30 mouse cellular contexts compared by ENCODE assay signal in genomic region chr5:120942076-120942475, GRCm38 (mm10). TPM values are rescaled to one million over a fixed set of nuclear protein-coding genes. Genes with fewer than 3 reads are reported as not detected.
DNase-seq lines count a peak whose midpoint lies in the region; ATAC-seq and TF ChIP-seq lines count a peak whose summit lies in the region.
"Had no signal": no experiment of that assay in that cellular context is flagged by ENCODE, and none has a peak within 500 bp of the region (broad histone marks: within the 10 kb centered on the region; RNA-seq: fewer than 3 reads in every experiment).

No protein-coding gene starts in this region.

- no peak overlapping the region for H3K4me3 ChIP-seq in layer of hippocampus, adult 2 months
- no peak overlapping the region for H3K4me3 ChIP-seq in heart, embryonic 11.5 days (ENCODE audit: low read depth, low read length)
- H3K4me3 ChIP-seq: forebrain, embryonic 13.5 days; heart, adult 2 months; heart, embryonic 15.5 days; hindbrain, embryonic 13.5 days; limb, embryonic 13.5 days; liver, embryonic 12.5 days; midbrain, embryonic 10.5 days; myocyte; stomach, embryonic 15.5 days had no signal

- H3K9me3 ChIP-seq in heart, embryonic 11.5 days (replicated peaks; ENCODE audit: control insufficient read depth, low read length), result no peaks in the 10 kb centered on the region
- H3K9me3 ChIP-seq: forebrain, embryonic 13.5 days; heart, embryonic 15.5 days; hindbrain, embryonic 13.5 days; limb, embryonic 13.5 days; liver, embryonic 12.5 days; midbrain, embryonic 10.5 days; stomach, embryonic 15.5 days had no signal

- H3K4me2 ChIP-seq in heart, embryonic 11.5 days, result no peak overlapping the region
- H3K4me2 ChIP-seq: forebrain, embryonic 13.5 days; heart, embryonic 15.5 days; hindbrain, embryonic 13.5 days; limb, embryonic 13.5 days; liver, embryonic 12.5 days; stomach, embryonic 15.5 days had no signal

- DNase-seq in cerebellum, adult 9-11 months, result peak; percentile 56
- no peak for DNase-seq in cerebellum, postnatal 4 days (ENCODE audit: low spot score in 2 of 2)
- DNase-seq in left cerebral cortex, adult 11 months (ENCODE audit: low spot score), result peak; percentile 37
- DNase-seq in left cerebral cortex, postnatal 10 days (ENCODE audit: extremely low spot score in 1 of 2, low spot score in 2 of 2), result no peak
- DNase-seq in Muller cell, postnatal 12 days (ENCODE audit: inconsistent ontology term), result peak; percentile 54
- peak in 1 of 2 experiments; percentile 25 for DNase-seq in layer of hippocampus, adult 2 months (ENCODE audit: low spot score in 2 of 2)
- no peak for DNase-seq in MN1 (ENCODE audit: low spot score)
- DNase-seq: adrenal gland, adult 2 months; gastrocnemius, postnatal 25 days; heart, adult 2 months; heart, postnatal 36 days; kidney, adult 2 months; lung, adult 18-20 months; lung, postnatal 10 days; thymus, adult 18-20 months; thymus, postnatal 4 days had no signal

- no peaks in the 10 kb centered on the region for H3K4me1 ChIP-seq in heart, embryonic 11.5 days (ENCODE audit: control insufficient read depth, insufficient read depth, low read length)
- H3K4me1 ChIP-seq: heart, embryonic 15.5 days; hindbrain, embryonic 13.5 days; limb, embryonic 13.5 days; liver, embryonic 12.5 days; stomach, embryonic 15.5 days had no signal

- H3K27me3 ChIP-seq in heart, embryonic 11.5 days (ENCODE audit: control insufficient read depth, insufficient read depth, low read length), result no peaks in the 10 kb centered on the region
- H3K27me3 ChIP-seq: forebrain, embryonic 13.5 days; heart, embryonic 15.5 days; liver, embryonic 12.5 days; stomach, embryonic 15.5 days had no signal

- ATAC-seq in heart, embryonic 11.5 days (replicated peaks; ENCODE audit: insufficient number of reproducible peaks, low FRiP score, low TSS enrichment), result no peak
- ATAC-seq: forebrain, embryonic 13.5 days; liver, embryonic 12.5 days; midbrain, embryonic 16.5 days had no signal

- intact Hi-C loops in left cerebral cortex, postnatal 10 days (cut with DNase I), result no loop called here

- peak overlapping the region; percentile 0; the same call in 1 of the 2 replicates for H3K27ac ChIP-seq in layer of hippocampus, adult 2 months
- H3K27ac ChIP-seq in heart, embryonic 11.5 days (ENCODE audit: low read depth, low read length), result no peak overlapping the region
- H3K27ac ChIP-seq: forebrain, embryonic 13.5 days; heart, adult 2 months; heart, embryonic 15.5 days; hindbrain, embryonic 13.5 days; kidney, postnatal 0 days; limb, embryonic 13.5 days; liver, embryonic 12.5 days; midbrain, embryonic 10.5 days; stomach, embryonic 15.5 days had no signal

- TF ChIP-seq CTCF in layer of hippocampus, adult 2 months (conservative IDR thresholded peaks at IDR 0.05), result no peak

- H3K36me3 ChIP-seq in heart, embryonic 11.5 days (ENCODE audit: control insufficient read depth, insufficient read depth, low read length), result no peaks in the 10 kb centered on the region
- H3K36me3 ChIP-seq: heart, embryonic 15.5 days; hindbrain, embryonic 13.5 days; limb, embryonic 13.5 days; liver, embryonic 12.5 days; midbrain, embryonic 10.5 days; stomach, embryonic 15.5 days had no signal

- WGBS in heart, embryonic 11.5 days (ENCODE audit: insufficient replicate concordance), result 67% methylated on average over 10 of the region's 10 CpGs

- H3K9ac ChIP-seq in heart, embryonic 11.5 days (ENCODE audit: low read depth, low read length), result no peak overlapping the region
- H3K9ac ChIP-seq: forebrain, embryonic 13.5 days; heart, embryonic 15.5 days; hindbrain, embryonic 13.5 days; limb, embryonic 13.5 days; liver, embryonic 12.5 days; stomach, embryonic 15.5 days had no signal

RNA-seq across cellular contexts. Expression of gene Oas1d, which starts 27.7 kb away (rescaled TPM):
- not detected for total RNA-seq in left cerebral cortex, postnatal 10 days (2021)
- not detected for total RNA-seq in layer of hippocampus, adult 2 months (2021)
- not detected in 2 replicates for polyA plus RNA-seq in heart, embryonic 11.5 days (2014; fragmentation: Nextera tagmentation; extraction: Ambion mirVana)
- total RNA-seq: adrenal gland, adult 2 months; gastrocnemius, postnatal 25 days; heart, adult 2 months; heart, postnatal 36 days; left cerebral cortex, postnatal 25 days had no signal
- polyA plus RNA-seq: adrenal gland, adult 2 months; embryonic facial prominence, embryonic 14.5 days; forebrain, embryonic 13.5 days; heart, adult 2 months; heart, embryonic 15.5 days; hindbrain, embryonic 13.5 days; kidney, adult 2 months; kidney, postnatal 0 days; limb, embryonic 13.5 days; liver, embryonic 12.5 days; midbrain, embryonic 10.5 days; myocyte; neural tube, embryonic 14.5 days; stomach, embryonic 15.5 days had no signal

RNA-seq across cellular contexts. Expression of gene Oas1a, which starts 34.8 kb away (rescaled TPM):
- total RNA-seq in left cerebral cortex, postnatal 10 days (2021), result under 1 TPM in 1 of 2 experiments, not detected in 1; 0.18 TPM
- under 1 TPM in 1 of 2 experiments, not detected in 1; 0.29 TPM for total RNA-seq in layer of hippocampus, adult 2 months (2021)
- 0.24 TPM in 1 of 2 replicates, not detected in the other for polyA plus RNA-seq in heart, embryonic 11.5 days (2014; fragmentation: Nextera tagmentation; extraction: Ambion mirVana)

RNA-seq across cellular contexts. Expression of gene Oas1g, which starts 54.7 kb away (rescaled TPM):
- total RNA-seq in left cerebral cortex, postnatal 10 days (2021), result not detected
- not detected for total RNA-seq in layer of hippocampus, adult 2 months (2021)
- polyA plus RNA-seq in heart, embryonic 11.5 days (2014; fragmentation: Nextera tagmentation; extraction: Ambion mirVana), result not detected in 2 replicates
- total RNA-seq: gastrocnemius, postnatal 25 days had no signal
- polyA plus RNA-seq: limb, embryonic 13.5 days; midbrain, embryonic 10.5 days; midbrain, embryonic 16.5 days; myocyte; neural tube, embryonic 14.5 days had no signal

Comparison
In these comparisons a context has a peak if more than half of its experiments do, and no peak if none do; other contexts are left out.
1. DNase-seq: peak in cerebellum, adult 9-11 months (single experiment), left cerebral cortex, adult 11 months (single experiment) and Muller cell, postnatal 12 days (single experiment); none in cerebellum, postnatal 4 days (0 of 2), left cerebral cortex, postnatal 10 days (0 of 2) and MN1 (single experiment).